ENCODE assay signal across 9 mouse cellular contexts in the genomic region with DNA sequence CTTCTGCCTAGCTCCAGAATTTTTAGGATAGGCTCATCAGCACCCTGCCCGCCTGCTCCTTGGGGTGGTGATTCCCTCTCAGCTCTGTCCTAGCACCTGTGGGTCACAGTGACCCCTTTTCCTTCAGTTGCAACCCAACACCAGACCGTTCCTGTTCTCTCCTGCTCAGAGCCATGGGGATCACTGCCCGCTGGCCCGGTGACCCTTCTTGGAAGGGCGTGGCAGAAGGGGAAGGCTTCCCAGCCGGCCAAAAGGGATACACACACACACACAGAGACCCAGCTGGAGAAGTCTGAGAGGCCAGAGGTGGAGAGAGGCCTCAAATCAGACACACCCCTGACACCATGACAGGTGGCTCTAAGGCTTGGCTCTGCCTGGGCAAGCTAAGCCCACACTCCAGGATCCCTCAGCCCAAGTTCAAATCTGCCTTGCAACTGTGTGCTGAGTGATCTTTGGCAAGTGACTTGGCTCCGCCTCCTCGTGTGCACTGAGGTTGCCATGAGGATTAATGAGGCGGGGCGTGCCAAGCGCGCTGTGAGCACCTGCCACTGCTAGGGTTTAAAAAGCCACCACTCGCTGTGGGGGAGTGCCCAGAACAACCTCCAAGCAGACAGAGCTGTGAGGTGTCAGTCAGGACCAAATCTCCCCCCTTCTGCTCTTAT. TPM values are rescaled to one million over a fixed set of nuclear protein-coding genes. Genes with fewer than 3 reads are reported as not detected.
DNase-seq lines count a peak whose midpoint lies in the region; ATAC-seq and TF ChIP-seq lines count a peak whose summit lies in the region.
"Had no signal": no experiment of that assay in that cellular context is flagged by ENCODE, and none has a peak within 500 bp of the region (broad histone marks: within the 10 kb centered on the region; RNA-seq: fewer than 3 reads in every experiment).

No protein-coding gene starts in this region.

- peak overlapping the region; percentile 15; the same call in 1 of the 2 replicates for H3K27ac ChIP-seq in hindbrain, embryonic 13.5 days
- no peak overlapping the region for H3K27ac ChIP-seq in limb, embryonic 14.5 days (replicated peaks; ENCODE audit: low read depth, low read length)
- H3K27ac ChIP-seq: lung, embryonic 15.5 days had no signal

- peak; percentile 37; the same call in 1 of the 2 replicates for ATAC-seq in hindbrain, embryonic 13.5 days (ENCODE audit: low FRiP score)
- ATAC-seq in limb, embryonic 14.5 days (ENCODE audit: low FRiP score, low read depth), result 0 out of 2 replicates have a peak, but pooled peaks have one; percentile 2
- peak; percentile 48; the same call in 1 of the 2 replicates for ATAC-seq in neutrophil, adult 5-6 weeks (ENCODE audit: extremely low read depth, insufficient number of reproducible peaks, low FRiP score, poor library complexity, severe bottlenecking)

- H3K4me2 ChIP-seq in hindbrain, embryonic 13.5 days, result no peak overlapping the region
- H3K4me2 ChIP-seq in limb, embryonic 14.5 days (replicated peaks; ENCODE audit: low read depth, low read length, severe bottlenecking), result no peak overlapping the region
- H3K4me2 ChIP-seq: lung, embryonic 15.5 days had no signal

- peaks cover 92% of the 10 kb centered on the region for H3K4me1 ChIP-seq in hindbrain, embryonic 13.5 days (replicated peaks)
- H3K4me1 ChIP-seq in limb, embryonic 14.5 days (ENCODE audit: control insufficient read depth, insufficient read depth, low read length), result peaks cover 61% of the 10 kb centered on the region

- H3K9ac ChIP-seq in hindbrain, embryonic 13.5 days, result peak overlapping the region; percentile 19; the same call in 1 of the 2 replicates
- H3K9ac ChIP-seq in limb, embryonic 14.5 days (ENCODE audit: low read depth, low read length, severe bottlenecking), result no peak overlapping the region
- H3K9ac ChIP-seq: lung, embryonic 15.5 days had no signal

- DNase-seq in ovary, postnatal 36 days (ENCODE audit: low spot score), result peak; percentile 47
- DNase-seq in ovary, adult 18-20 months (ENCODE audit: low spot score), result no peak
- peak; percentile 71 for DNase-seq in embryo, embryonic 10.5 days (ENCODE audit: low spot score)
- peak; percentile 68 for DNase-seq in limb, embryonic 14.5 days (ENCODE audit: low spot score)
- DNase-seq in urinary bladder, postnatal 25 days (ENCODE audit: low spot score), result no peak
- no peak for DNase-seq in heart, adult 11 months

- no peaks in the 10 kb centered on the region for H3K9me3 ChIP-seq in hindbrain, embryonic 13.5 days
- no peaks in the 10 kb centered on the region for H3K9me3 ChIP-seq in limb, embryonic 14.5 days (ENCODE audit: control insufficient read depth, low read length)
- H3K9me3 ChIP-seq: lung, embryonic 15.5 days had no signal

- H3K36me3 ChIP-seq in hindbrain, embryonic 13.5 days, result no peaks in the 10 kb centered on the region
- H3K36me3 ChIP-seq in limb, embryonic 14.5 days (ENCODE audit: control insufficient read depth, insufficient read depth, low read length), result no peaks in the 10 kb centered on the region
- H3K36me3 ChIP-seq: lung, embryonic 15.5 days had no signal

- TF ChIP-seq POLR2A in limb, embryonic 14.5 days (IDR thresholded peaks at IDR 0.05; ENCODE audit: borderline replicate concordance, extremely low read depth, insufficient read depth, insufficient read length), result no peak

- WGBS in hindbrain, embryonic 13.5 days, result 20% methylated on average over 13 of the region's 13 CpGs
- 25% methylated on average over 11 of the region's 13 CpGs for WGBS in limb, embryonic 14.5 days

- no peak overlapping the region for H3K4me3 ChIP-seq in hindbrain, embryonic 13.5 days
- H3K4me3 ChIP-seq in limb, embryonic 14.5 days (replicated peaks; ENCODE audit: low read length), result no peak overlapping the region
- H3K4me3 ChIP-seq: lung, embryonic 15.5 days had no signal

- H3K27me3 ChIP-seq in hindbrain, embryonic 13.5 days, result no peaks in the 10 kb centered on the region
- H3K27me3 ChIP-seq in limb, embryonic 14.5 days (ENCODE audit: control insufficient read depth, insufficient read depth, low read length), result no peaks in the 10 kb centered on the region
- H3K27me3 ChIP-seq: lung, embryonic 15.5 days had no signal

RNA-seq across cellular contexts. Expression of a gene that starts 11.7 kb away (rescaled TPM):
- polyA plus RNA-seq in hindbrain, embryonic 13.5 days (2015; fragmentation: Nextera tagmentation; extraction: Ambion mirVana), result 4.7 and 5.2 TPM in 2 replicates
- polyA plus RNA-seq in limb, embryonic 14.5 days (2012; rRNA removed), result 41.0 and 62.3 TPM in 2 replicates
- 10.2 and 11.6 TPM in 2 replicates for polyA plus RNA-seq in limb, embryonic 14.5 days (2014; fragmentation: Nextera tagmentation; extraction: Ambion mirVana)
- 0.12 TPM in 1 of 2 replicates, not detected in the other for total RNA-seq in neutrophil, adult 5-6 weeks (2017)

RNA-seq across cellular contexts. Expression of a gene that starts 45.9 kb away (rescaled TPM):
- 0.16 and 0.29 TPM in 2 replicates for polyA plus RNA-seq in hindbrain, embryonic 13.5 days (2015; fragmentation: Nextera tagmentation; extraction: Ambion mirVana)
- polyA plus RNA-seq in limb, embryonic 14.5 days (2012; rRNA removed), result 0.60 and 0.69 TPM in 2 replicates
- 0.33 and 0.65 TPM in 2 replicates for polyA plus RNA-seq in limb, embryonic 14.5 days (2014; fragmentation: Nextera tagmentation; extraction: Ambion mirVana)
- total RNA-seq in neutrophil, adult 5-6 weeks (2017), result 34.0 and 35.7 TPM in 2 replicates

Comparison
In these comparisons a context has a peak if more than half of its experiments do, and no peak if none do; other contexts are left out.
1. DNase-seq: peak in ovary, postnatal 36 days (single experiment), embryo, embryonic 10.5 days (single experiment) and limb, embryonic 14.5 days (single experiment); none in ovary, adult 18-20 months (single experiment), urinary bladder, postnatal 25 days (single experiment) and heart, adult 11 months (single experiment).
2. Peak in every context shown above with its lines, with median percentiles within 50 percentile points of each other: ATAC-seq.